Mouse (Mus musculus) heart, postnatal 0 days (tissue): ENCODE data around the gene Slc25a41.

Experiments
- CTCF ChIP-seq: IDR thresholded peaks from 2 replicates; pipeline ENCODE4 v1.5.1; 2016; ENCODE audit warnings: antibody characterized with exemption, control low read depth, low read depth
- EP300 ChIP-seq: IDR thresholded peaks from 2 replicates; pipeline ENCODE4 v1.6.1; 2016; ENCODE audit warnings: antibody characterized with exemption, low read depth

- TF ChIP-seq CTCF (no peak), EP300 (no peak)
Observed at GRCm38 (mm10) chr17:56988441-56988840, 53.0 kb downstream of the Slc25a41 start.
